Mouse (Mus musculus) ES-Bruce4 (cell line): ENCODE data around the gene Dvl1.

Source experiments
- CTCF ChIP-seq: IDR thresholded peaks from one replicate; pipeline ENCODE4 v1.8.1; 2011; ENCODE audit warnings: low read depth, low read length
- POLR2A ChIP-seq: IDR thresholded peaks from one replicate; pipeline ENCODE4 v1.8.1; 2011; ENCODE audit warnings: low read length; ENCODE audit not compliant: insufficient read depth

GRCm38 (mm10) chr4:155851951-155852411, 4.8 kb downstream of the Dvl1 start:
- no peak for TF ChIP-seq CTCF
- no peak for TF ChIP-seq POLR2A
